Mouse (Mus musculus): ENCODE data around the gene Papola. TPM values are rescaled to one million over a fixed set of nuclear protein-coding genes. Genes with fewer than 3 reads are reported as not detected.

Papola gene
- polyA plus RNA-seq, 1 experiment from 2014 or later: 256 TPM

- peaks cover 5% of the 10 kb centered on the region; the same call in 1 of the 2 replicates for H3K4me1 ChIP-seq (replicated peaks; ENCODE audit: control insufficient read depth, insufficient read depth, low read length)
- no peak overlapping the region for H3K27ac ChIP-seq (ENCODE audit: low read depth, low read length)
- no peak overlapping the region for H3K9ac ChIP-seq (ENCODE audit: low read length)
- WGBS: 93% methylated on average over 2 of the region's 2 CpGs
- no peaks in the 10 kb centered on the region for H3K9me3 ChIP-seq (ENCODE audit: control insufficient read depth, low read length)
- DNase-seq (ENCODE audit: low spot score): no peak
- no peak overlapping the region for H3K4me3 ChIP-seq (ENCODE audit: low read depth, low read length)
- no peaks in the 10 kb centered on the region; the same call in 1 of the 2 replicates for H3K36me3 ChIP-seq (ENCODE audit: control insufficient read depth, insufficient read depth, low read length)
- H3K27me3 ChIP-seq (ENCODE audit: control insufficient read depth, insufficient read depth, low read length): no peaks in the 10 kb centered on the region
- no peak overlapping the region for H3K4me2 ChIP-seq (ENCODE audit: low read depth, low read length, severe bottlenecking)
- ATAC-seq (replicated peaks; ENCODE audit: low FRiP score): no peak
Measured at GRCm38 (mm10) chr12:105787626-105788025, 3.1 kb downstream of the Papola start.

- no peaks in the 10 kb centered on the region; the same call in 1 of the 2 replicates for H3K36me3 ChIP-seq (ENCODE audit: control insufficient read depth, insufficient read depth, low read length)
- WGBS: 91% methylated on average over 6 of the region's 6 CpGs
- no peak for ATAC-seq (replicated peaks; ENCODE audit: low FRiP score)
Measured at GRCm38 (mm10) chr12:105789885-105790284, 5.4 kb downstream of the Papola start.

GRCm38 (mm10) chr12:105794896-105795295, 10.4 kb downstream of the Papola start:
- DNase-seq (ENCODE audit: low spot score) (no peak), ATAC-seq (replicated peaks; ENCODE audit: low FRiP score) (no peak)
- Histone ChIP-seq H3K36me3 (ENCODE audit: control insufficient read depth, insufficient read depth, low read length) (no peaks in the 10 kb centered on the region; the same call in 1 of the 2 replicates), H3K4me3 (ENCODE audit: low read depth, low read length) (no peak overlapping the region), H3K9ac (ENCODE audit: low read length) (no peak overlapping the region), H3K4me2 (ENCODE audit: low read depth, low read length, severe bottlenecking) (no peak overlapping the region), H3K27me3 (ENCODE audit: control insufficient read depth, insufficient read depth, low read length) (no peaks in the 10 kb centered on the region), H3K4me1 (replicated peaks; ENCODE audit: control insufficient read depth, insufficient read depth, low read length) (no peaks in the 10 kb centered on the region), H3K27ac (ENCODE audit: low read depth, low read length) (no peak overlapping the region), H3K9me3 (ENCODE audit: control insufficient read depth, low read length) (no peaks in the 10 kb centered on the region)
- WGBS: 97% methylated on average over 2 of the region's 2 CpGs

More at GRCm38 (mm10) chr12:105789885-105790284, 5.4 kb downstream of the Papola start:
- no peak overlapping the region for H3K4me3 ChIP-seq (ENCODE audit: low read depth, low read length)
- H3K4me2 ChIP-seq (ENCODE audit: low read depth, low read length, severe bottlenecking): no peak overlapping the region
- H3K9me3 ChIP-seq (ENCODE audit: control insufficient read depth, low read length): no peaks in the 10 kb centered on the region
- no peaks in the 10 kb centered on the region for H3K27me3 ChIP-seq (ENCODE audit: control insufficient read depth, insufficient read depth, low read length)
- no peak overlapping the region for H3K27ac ChIP-seq (ENCODE audit: low read depth, low read length)
- H3K9ac ChIP-seq (ENCODE audit: low read length): no peak overlapping the region
- no peak for DNase-seq (ENCODE audit: low spot score)
- peaks cover 5% of the 10 kb centered on the region; the same call in 1 of the 2 replicates for H3K4me1 ChIP-seq (replicated peaks; ENCODE audit: control insufficient read depth, insufficient read depth, low read length)

- DNase-seq (ENCODE audit: low spot score): no peak
- no peak overlapping the region for H3K4me2 ChIP-seq (ENCODE audit: low read depth, low read length, severe bottlenecking)
- H3K27ac ChIP-seq (ENCODE audit: low read depth, low read length): no peak overlapping the region
- no peaks in the 10 kb centered on the region for H3K9me3 ChIP-seq (ENCODE audit: control insufficient read depth, low read length)
- no peaks in the 10 kb centered on the region for H3K4me1 ChIP-seq (replicated peaks; ENCODE audit: control insufficient read depth, insufficient read depth, low read length)
- peaks cover 6% of the 10 kb centered on the region; the same call in 1 of the 2 replicates for H3K36me3 ChIP-seq (ENCODE audit: control insufficient read depth, insufficient read depth, low read length)
- no peak overlapping the region for H3K9ac ChIP-seq (ENCODE audit: low read length)
- H3K4me3 ChIP-seq (ENCODE audit: low read depth, low read length): no peak overlapping the region
- H3K27me3 ChIP-seq (ENCODE audit: control insufficient read depth, insufficient read depth, low read length): no peaks in the 10 kb centered on the region
- ATAC-seq (replicated peaks; ENCODE audit: low FRiP score): no peak
Measured at GRCm38 (mm10) chr12:105798001-105798400, 13.5 kb downstream of the Papola start.

GRCm38 (mm10) chr12:105805790-105806189, 21.3 kb downstream of the Papola start:
- 97% methylated on average over 3 of the region's 3 CpGs for WGBS
- DNase-seq (ENCODE audit: low spot score) (no peak), ATAC-seq (replicated peaks; ENCODE audit: low FRiP score) (no peak)
- H3K4me1 ChIP-seq (replicated peaks; ENCODE audit: control insufficient read depth, insufficient read depth, low read length): no peaks in the 10 kb centered on the region
- no peak overlapping the region for H3K27ac ChIP-seq (ENCODE audit: low read depth, low read length)
- H3K9ac ChIP-seq (ENCODE audit: low read length): no peak overlapping the region
- H3K4me3 ChIP-seq (ENCODE audit: low read depth, low read length): no peak overlapping the region
- H3K9me3 ChIP-seq (ENCODE audit: control insufficient read depth, low read length): no peaks in the 10 kb centered on the region
- H3K36me3 ChIP-seq (ENCODE audit: control insufficient read depth, insufficient read depth, low read length): peaks cover 11% of the 10 kb centered on the region; the same call in 1 of the 2 replicates
- no peaks in the 10 kb centered on the region for H3K27me3 ChIP-seq (ENCODE audit: control insufficient read depth, insufficient read depth, low read length)
- H3K4me2 ChIP-seq (ENCODE audit: low read depth, low read length, severe bottlenecking): no peak overlapping the region

GRCm38 (mm10) chr12:105806205-105806604, 21.7 kb downstream of the Papola start:
- Histone ChIP-seq H3K27ac (ENCODE audit: low read depth, low read length) (no peak overlapping the region), H3K27me3 (ENCODE audit: control insufficient read depth, insufficient read depth, low read length) (no peaks in the 10 kb centered on the region), H3K9me3 (ENCODE audit: control insufficient read depth, low read length) (no peaks in the 10 kb centered on the region), H3K9ac (ENCODE audit: low read length) (no peak overlapping the region), H3K4me2 (ENCODE audit: low read depth, low read length, severe bottlenecking) (no peak overlapping the region), H3K4me3 (ENCODE audit: low read depth, low read length) (no peak overlapping the region), H3K36me3 (ENCODE audit: control insufficient read depth, insufficient read depth, low read length) (peaks cover 8% of the 10 kb centered on the region; the same call in 1 of the 2 replicates), H3K4me1 (replicated peaks; ENCODE audit: control insufficient read depth, insufficient read depth, low read length) (no peaks in the 10 kb centered on the region)
- no peak for ATAC-seq (replicated peaks; ENCODE audit: low FRiP score)
- 99% methylated on average over 3 of the region's 3 CpGs for WGBS
- no peak for DNase-seq (ENCODE audit: low spot score)

- 97% methylated on average over 7 of the region's 7 CpGs for WGBS
- no peaks in the 10 kb centered on the region for H3K9me3 ChIP-seq (ENCODE audit: control insufficient read depth, low read length)
- H3K4me3 ChIP-seq (ENCODE audit: low read depth, low read length): no peak overlapping the region
- no peak for DNase-seq (ENCODE audit: low spot score)
- no peak overlapping the region for H3K9ac ChIP-seq (ENCODE audit: low read length)
- H3K4me1 ChIP-seq (replicated peaks; ENCODE audit: control insufficient read depth, insufficient read depth, low read length): no peaks in the 10 kb centered on the region
- H3K27ac ChIP-seq (ENCODE audit: low read depth, low read length): no peak overlapping the region
- ATAC-seq (replicated peaks; ENCODE audit: low FRiP score): no peak
- H3K36me3 ChIP-seq (ENCODE audit: control insufficient read depth, insufficient read depth, low read length): peaks cover 6% of the 10 kb centered on the region; the same call in 1 of the 2 replicates
- no peak overlapping the region for H3K4me2 ChIP-seq (ENCODE audit: low read depth, low read length, severe bottlenecking)
- no peaks in the 10 kb centered on the region for H3K27me3 ChIP-seq (ENCODE audit: control insufficient read depth, insufficient read depth, low read length)
Measured at GRCm38 (mm10) chr12:105807416-105807815, 22.9 kb downstream of the Papola start.

- Histone ChIP-seq H3K9ac (ENCODE audit: low read length) (no peak overlapping the region), H3K9me3 (ENCODE audit: control insufficient read depth, low read length) (no peaks in the 10 kb centered on the region), H3K4me2 (ENCODE audit: low read depth, low read length, severe bottlenecking) (no peak overlapping the region), H3K27ac (ENCODE audit: low read depth, low read length) (no peak overlapping the region), H3K4me1 (replicated peaks; ENCODE audit: control insufficient read depth, insufficient read depth, low read length) (no peaks in the 10 kb centered on the region), H3K4me3 (ENCODE audit: low read depth, low read length) (no peak overlapping the region), H3K27me3 (ENCODE audit: control insufficient read depth, insufficient read depth, low read length) (no peaks in the 10 kb centered on the region), H3K36me3 (ENCODE audit: control insufficient read depth, insufficient read depth, low read length) (peaks cover 6% of the 10 kb centered on the region; the same call in 1 of the 2 replicates)
- no peak for ATAC-seq (replicated peaks; ENCODE audit: low FRiP score)
- WGBS: 95% methylated on average over 3 of the region's 3 CpGs
- no peak for DNase-seq (ENCODE audit: low spot score)
Measured at GRCm38 (mm10) chr12:105808945-105809344, 24.5 kb downstream of the Papola start.

- Histone ChIP-seq H3K27me3 (ENCODE audit: control insufficient read depth, insufficient read depth, low read length) (no peaks in the 10 kb centered on the region), H3K9ac (ENCODE audit: low read length) (no peak overlapping the region), H3K27ac (ENCODE audit: low read depth, low read length) (no peak overlapping the region), H3K4me2 (ENCODE audit: low read depth, low read length, severe bottlenecking) (no peak overlapping the region), H3K9me3 (ENCODE audit: control insufficient read depth, low read length) (no peaks in the 10 kb centered on the region), H3K4me1 (replicated peaks; ENCODE audit: control insufficient read depth, insufficient read depth, low read length) (no peaks in the 10 kb centered on the region), H3K36me3 (ENCODE audit: control insufficient read depth, insufficient read depth, low read length) (peaks cover 4% of the 10 kb centered on the region; the same call in 1 of the 2 replicates), H3K4me3 (ENCODE audit: low read depth, low read length) (no peak overlapping the region)
- 91% methylated on average over 6 of the region's 6 CpGs for WGBS
- DNase-seq (ENCODE audit: low spot score): no peak
- ATAC-seq (replicated peaks; ENCODE audit: low FRiP score): no peak
Measured at GRCm38 (mm10) chr12:105810608-105811007, 26.1 kb downstream of the Papola start.

Data from forebrain, embryonic 11.5 days (tissue).